ENCODE assay signal across 9 mouse cellular contexts in genomic region chr17:47151557-47152278, GRCm38 (mm10).
DNase-seq lines count a peak whose midpoint lies in the region; ATAC-seq lines count a peak whose summit lies in the region.
"Had no signal": no experiment of that assay in that cellular context is flagged by ENCODE, and none has a peak within 500 bp of the region (broad histone marks: within the 10 kb centered on the region; RNA-seq: fewer than 3 reads in every experiment).

No protein-coding gene starts in this region.

- H3K4me2 ChIP-seq in heart, embryonic 13.5 days = peak overlapping the region; percentile 67
- peak overlapping the region; percentile 58 for H3K4me2 ChIP-seq in forebrain, embryonic 13.5 days
- H3K4me2 ChIP-seq in midbrain, embryonic 14.5 days (ENCODE audit: low read length) = peak overlapping the region; percentile 54

- H3K36me3 ChIP-seq in heart, embryonic 13.5 days = peaks cover 34% of the 10 kb centered on the region; the same call in 1 of the 2 replicates
- H3K36me3 ChIP-seq in forebrain, embryonic 13.5 days (ENCODE audit: poor library complexity, severe bottlenecking) = peaks cover 25% of the 10 kb centered on the region
- H3K36me3 ChIP-seq in midbrain, embryonic 14.5 days (ENCODE audit: control insufficient read depth, insufficient read depth, low read length) = 0 out of 2 replicates have a peak, but pooled peaks cover 3% of the 10 kb centered on the region

- H3K27ac ChIP-seq in heart, embryonic 13.5 days (replicated peaks) = peak overlapping the region; percentile 80
- peak overlapping the region; percentile 77 for H3K27ac ChIP-seq in forebrain, embryonic 13.5 days
- H3K27ac ChIP-seq in midbrain, embryonic 14.5 days (replicated peaks; ENCODE audit: low read depth, low read length) = peak overlapping the region; percentile 89

- no peak for ATAC-seq in heart, embryonic 13.5 days (ENCODE audit: extremely low read depth, insufficient number of reproducible peaks, low FRiP score, low TSS enrichment)
- ATAC-seq in forebrain, embryonic 13.5 days = peak; percentile 85
- ATAC-seq in midbrain, embryonic 14.5 days (ENCODE audit: low FRiP score, low TSS enrichment) = peak; percentile 83
- ATAC-seq: Patski had no signal

- H3K9me3 ChIP-seq in heart, embryonic 13.5 days = no peaks in the 10 kb centered on the region
- H3K9me3 ChIP-seq in forebrain, embryonic 13.5 days (replicated peaks) = no peaks in the 10 kb centered on the region
- no peaks in the 10 kb centered on the region for H3K9me3 ChIP-seq in midbrain, embryonic 14.5 days (ENCODE audit: control insufficient read depth, low read length)

- H3K9ac ChIP-seq in heart, embryonic 13.5 days = peak overlapping the region; percentile 80
- H3K9ac ChIP-seq in forebrain, embryonic 13.5 days = peak overlapping the region; percentile 41
- peak overlapping the region; percentile 50 for H3K9ac ChIP-seq in midbrain, embryonic 14.5 days (replicated peaks; ENCODE audit: low read length)

- H3K4me3 ChIP-seq in heart, embryonic 13.5 days = peak overlapping the region; percentile 49
- peak overlapping the region; percentile 29 for H3K4me3 ChIP-seq in forebrain, embryonic 13.5 days
- H3K4me3 ChIP-seq in midbrain, embryonic 14.5 days (replicated peaks; ENCODE audit: low read depth, low read length) = peak overlapping the region; percentile 30

- no peak for DNase-seq in heart, adult 9 months (ENCODE audit: low spot score in 2 of 2)
- DNase-seq in adrenal gland, postnatal 14 days = peak; percentile 70
- peak; percentile 44 for DNase-seq in kidney, postnatal 14 days
- peak; percentile 84 for DNase-seq in midbrain, embryonic 14.5 days
- no peak for DNase-seq in c-Kit-positive CD71-positive TER-119-positive erythroid progenitor cells, embryonic 14.5 days (ENCODE audit: low spot score)
- DNase-seq in layer of hippocampus, adult 11-12 months (ENCODE audit: low spot score) = no peak

- WGBS in heart, embryonic 13.5 days = 27% methylated on average over 20 of the region's 20 CpGs
- WGBS in forebrain, embryonic 13.5 days = 25% methylated on average over 20 of the region's 20 CpGs
- 19% methylated on average over 20 of the region's 20 CpGs for WGBS in midbrain, embryonic 14.5 days

- no peaks in the 10 kb centered on the region for H3K27me3 ChIP-seq in heart, embryonic 13.5 days (replicated peaks)
- H3K27me3 ChIP-seq in forebrain, embryonic 13.5 days = no peaks in the 10 kb centered on the region
- H3K27me3 ChIP-seq in midbrain, embryonic 14.5 days (ENCODE audit: control insufficient read depth, insufficient read depth, low read length) = no peaks in the 10 kb centered on the region
- H3K27me3 ChIP-seq: Patski had no signal

- H3K4me1 ChIP-seq in heart, embryonic 13.5 days = peaks cover 63% of the 10 kb centered on the region
- H3K4me1 ChIP-seq in forebrain, embryonic 13.5 days = peaks cover 44% of the 10 kb centered on the region
- H3K4me1 ChIP-seq in midbrain, embryonic 14.5 days (ENCODE audit: control insufficient read depth, insufficient read depth, low read length) = peaks cover 30% of the 10 kb centered on the region

Comparison
In these comparisons a context has a peak if more than half of its experiments do, and no peak if none do; other contexts are left out.
1. DNase-seq: peak in adrenal gland, postnatal 14 days (single experiment), kidney, postnatal 14 days (single experiment) and midbrain, embryonic 14.5 days (single experiment); none in heart, adult 9 months (0 of 2), c-Kit-positive CD71-positive TER-119-positive erythroid progenitor cells, embryonic 14.5 days (single experiment) and layer of hippocampus, adult 11-12 months (single experiment).
2. Peak in every context shown above with its lines, with median percentiles within 50 percentile points of each other: H3K27ac ChIP-seq, H3K4me2 ChIP-seq, H3K4me3 ChIP-seq and H3K9ac ChIP-seq.